Mouse (Mus musculus): ENCODE results near the gene Klhl31.

Klhl31 gene

DNA sequence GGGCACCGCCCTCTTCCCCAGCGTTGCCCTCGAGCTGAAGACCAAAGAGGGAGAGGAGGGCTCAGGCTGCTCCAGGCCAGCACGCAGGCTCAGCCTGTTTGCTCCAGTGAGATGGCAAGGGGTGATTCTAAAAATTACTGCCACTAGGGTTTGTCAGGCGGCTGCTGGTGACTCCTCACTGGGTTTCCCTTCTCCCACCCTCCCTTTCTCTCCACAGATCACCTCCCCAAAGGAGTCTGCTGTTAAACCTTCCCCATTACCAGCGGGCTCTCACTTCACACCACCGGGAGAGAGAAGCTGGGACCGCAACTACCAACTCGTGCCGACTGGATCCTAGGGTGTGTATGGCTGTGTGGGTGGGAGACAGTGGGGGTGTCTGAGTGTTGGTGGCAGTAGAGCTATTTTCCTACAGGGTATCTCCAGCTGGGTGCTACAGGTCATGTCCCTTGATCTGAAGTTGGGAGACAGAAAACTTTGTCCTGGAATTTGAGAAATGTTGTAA is at the start of gene Klhl31:
Klhl31 (plus strand) TSS at position 51 of the 502 bp plus-strand sequence.
- no peak for DNase-seq

DNA sequence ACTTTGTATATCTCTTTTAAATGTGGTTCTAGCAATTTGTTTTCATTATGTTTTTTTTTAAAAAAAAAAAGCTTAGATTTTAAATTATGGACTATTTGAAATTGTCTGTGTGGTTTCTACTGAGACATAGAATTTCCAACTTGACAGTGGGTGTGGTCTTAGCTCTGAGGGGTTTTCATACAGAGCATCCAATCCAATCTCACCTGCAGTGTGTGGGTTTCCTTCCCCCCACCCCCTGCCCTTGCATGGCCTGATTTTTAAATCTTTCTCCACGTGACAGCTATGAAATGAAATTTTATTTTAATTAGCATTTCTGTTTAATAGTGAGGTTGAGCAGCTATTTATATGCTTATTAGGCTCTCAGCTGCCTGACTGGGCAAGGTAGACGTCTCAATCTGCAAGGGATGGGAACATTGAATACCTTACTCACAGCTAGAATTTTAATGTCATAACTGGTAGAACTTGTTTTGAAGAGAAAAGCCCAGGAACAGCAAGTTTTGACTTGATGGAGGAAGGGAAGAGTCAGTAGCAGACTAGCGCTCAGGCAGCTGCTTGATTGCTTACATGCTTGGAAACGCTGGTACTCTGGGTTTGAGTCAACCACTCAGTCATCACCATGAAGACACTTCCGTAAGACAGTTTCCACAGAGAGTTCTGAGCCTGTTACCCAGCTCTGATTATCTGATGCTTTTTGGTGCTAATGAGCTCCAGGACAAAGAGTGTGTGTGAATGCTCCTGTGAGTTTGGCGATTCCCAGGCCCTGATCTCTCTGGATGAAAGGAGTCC is 49.3 kb upstream of the Klhl31 start:
- no peak for DNase-seq

DNA sequence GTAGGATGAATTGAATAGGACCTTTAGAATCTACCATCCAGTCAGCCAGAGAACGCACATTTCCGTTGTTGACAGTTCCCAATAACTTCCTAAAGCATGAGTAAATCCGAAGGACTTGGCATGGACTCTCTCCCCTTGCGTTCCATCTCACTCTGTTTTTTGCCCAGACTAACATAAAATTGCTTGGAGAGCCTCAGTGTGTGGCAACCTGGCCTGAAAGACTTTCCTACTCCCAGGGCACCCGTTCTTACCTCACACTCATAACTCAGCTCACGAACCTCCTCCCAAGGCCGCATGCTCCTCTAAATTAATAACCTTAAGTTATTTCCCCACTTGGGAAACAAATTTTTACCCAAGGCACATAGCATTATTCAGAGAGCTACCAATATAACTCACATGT is 48.7 kb upstream of the Klhl31 start:
- DNase-seq = no peak

DNA sequence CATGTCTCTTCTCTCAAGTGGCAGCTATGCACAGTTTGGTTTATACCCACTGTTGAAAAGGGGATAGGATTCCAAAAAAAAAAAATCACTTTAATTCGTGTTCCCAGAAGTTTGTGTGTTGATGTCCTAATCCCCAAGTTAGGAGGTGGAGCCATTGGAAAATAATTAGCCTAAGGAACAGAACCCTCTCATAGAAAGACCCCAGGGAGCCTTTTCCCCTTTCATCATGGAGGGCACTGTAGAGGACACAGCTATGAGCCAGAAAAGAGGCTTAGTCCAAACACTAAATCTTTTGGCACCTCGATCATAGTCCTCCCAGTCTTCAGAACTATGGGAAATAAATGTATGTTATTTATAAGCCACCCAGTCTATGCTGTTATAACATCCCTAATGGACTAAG is 46.8 kb upstream of the Klhl31 start:
- DNase-seq = no peak

DNA sequence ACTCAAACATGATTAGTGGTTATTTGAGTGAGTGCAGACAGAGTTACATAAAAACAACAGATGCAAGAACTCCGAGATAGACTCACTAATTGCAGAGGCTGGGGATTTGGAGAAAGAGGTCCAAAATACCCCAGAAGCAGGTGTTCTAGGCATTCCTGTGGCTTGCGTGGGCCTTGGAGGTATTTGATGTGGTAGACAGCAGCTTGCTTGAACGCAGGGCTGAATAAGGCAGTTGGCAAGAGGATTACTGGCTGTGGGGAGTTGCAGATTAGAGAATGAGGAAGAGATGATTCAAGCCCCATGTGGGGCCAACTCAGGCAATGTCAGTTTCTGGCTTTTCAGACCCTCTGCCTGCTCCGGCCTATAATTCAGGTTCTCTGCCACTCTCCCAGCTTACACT is 43.9 kb upstream of the Klhl31 start:
- no peak for DNase-seq

DNA sequence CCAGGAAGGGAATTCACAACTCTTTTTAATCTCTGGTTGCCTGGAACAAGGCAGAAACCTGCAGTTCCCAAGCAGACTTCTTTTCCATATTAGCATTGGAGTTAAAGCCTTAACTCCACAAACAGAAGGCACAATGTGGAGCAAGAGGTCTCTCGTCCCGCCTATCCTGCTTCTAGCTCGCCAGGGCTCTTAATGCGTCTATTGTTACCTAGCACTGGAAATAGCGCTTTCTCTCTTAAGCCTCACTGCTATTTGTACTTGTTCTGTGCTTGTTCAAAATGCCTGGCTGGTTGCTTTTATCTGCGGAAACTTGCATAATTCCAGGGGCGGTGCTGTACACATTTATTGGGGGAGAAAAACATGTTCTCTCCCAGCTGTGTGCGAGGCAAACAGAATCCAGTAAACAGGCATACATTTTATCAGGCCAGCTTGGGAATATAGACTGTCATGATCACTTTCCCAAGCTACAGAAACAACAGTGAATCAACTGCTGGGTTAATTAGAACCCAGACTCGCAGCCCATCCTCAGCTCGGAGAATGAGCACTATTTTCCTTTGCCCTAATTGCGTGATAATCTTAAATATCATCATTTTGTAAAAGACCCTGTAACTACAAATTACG is 41.2 kb upstream of the Klhl31 start:
- DNase-seq = no peak

DNA sequence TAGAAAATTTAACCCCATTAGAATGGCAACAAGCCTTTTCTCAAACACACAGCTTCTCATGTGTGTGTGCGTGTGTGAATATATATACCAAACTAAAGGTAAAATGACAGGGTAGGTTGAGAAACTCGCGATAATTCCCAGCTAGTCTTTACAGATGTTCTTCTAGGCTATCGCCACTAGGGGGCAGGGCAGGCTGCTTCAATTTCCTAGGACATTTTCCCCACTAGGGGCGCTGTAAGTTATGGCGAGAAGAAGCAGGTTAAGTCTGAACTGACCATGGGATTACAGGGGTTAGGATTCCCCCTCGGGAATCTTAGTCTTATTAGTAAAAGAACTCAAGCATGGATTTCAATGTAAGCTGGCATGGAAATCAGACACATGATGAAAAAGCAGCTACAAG is 39.9 kb upstream of the Klhl31 start:
- peak; percentile 48 for DNase-seq

DNA sequence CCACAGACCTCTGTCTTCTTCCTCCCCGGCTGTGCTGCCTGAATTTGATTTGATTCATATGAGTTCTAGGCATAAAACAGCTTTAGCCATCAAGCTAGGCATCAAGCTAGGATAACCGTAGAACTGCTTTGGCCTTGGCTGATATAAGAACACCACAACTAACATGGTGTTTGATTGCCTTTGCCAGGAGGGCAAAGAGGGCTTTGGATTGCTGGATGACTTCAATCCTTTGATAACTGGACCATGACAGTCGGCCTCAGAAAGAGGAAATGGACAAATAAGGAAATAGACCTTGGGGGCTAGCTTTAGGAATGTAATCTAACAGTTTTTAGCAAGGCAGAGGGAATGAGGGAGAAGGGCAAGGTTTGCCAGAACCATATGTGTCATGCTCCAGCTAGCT is 37.7 kb upstream of the Klhl31 start:
- no peak for DNase-seq

DNA sequence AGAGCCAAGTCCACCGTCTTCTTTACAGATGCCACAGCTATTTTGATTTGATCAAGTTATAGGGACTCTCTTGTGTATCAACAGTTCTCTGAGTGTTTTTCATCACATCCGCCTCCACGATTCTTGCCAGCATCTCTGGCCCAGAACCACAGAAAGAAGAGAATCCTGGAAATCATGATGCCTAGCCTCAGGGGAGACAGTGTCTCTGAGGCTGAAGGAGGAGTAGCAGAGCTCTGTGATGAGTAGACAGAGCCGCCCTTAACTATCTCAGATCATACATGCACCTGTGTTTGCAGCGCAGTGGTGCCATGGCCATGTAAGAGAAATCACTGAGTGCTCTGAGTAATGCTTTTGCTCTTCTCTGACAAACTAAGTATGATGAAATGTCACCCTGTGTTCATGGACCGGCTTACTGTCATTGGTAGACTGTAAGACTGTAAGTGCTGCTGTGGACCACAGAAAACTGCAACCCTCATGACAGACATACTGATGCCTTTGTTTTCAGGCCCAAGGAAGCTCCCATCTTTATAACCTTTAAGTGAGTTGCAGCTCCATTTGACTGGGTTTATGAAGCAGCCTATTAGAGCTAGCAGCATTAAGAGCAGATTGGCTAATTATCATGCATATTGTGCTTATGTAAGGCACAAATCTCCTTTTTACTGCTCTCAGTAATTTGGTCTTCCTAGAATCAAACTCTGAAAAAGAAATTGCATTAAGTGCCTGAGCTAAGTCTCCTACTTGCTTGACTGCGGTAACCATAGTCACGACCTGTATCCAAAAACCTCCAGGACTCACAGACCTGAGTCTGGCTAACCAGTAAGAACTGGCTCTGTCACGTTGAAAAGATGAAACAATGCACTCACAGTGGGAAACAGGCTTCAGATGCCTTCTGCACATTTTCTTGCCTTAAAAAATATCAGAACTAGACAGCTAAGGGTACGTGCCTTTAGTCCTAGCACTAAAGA is 33.7 kb upstream of the Klhl31 start:
- DNase-seq = no peak

DNA sequence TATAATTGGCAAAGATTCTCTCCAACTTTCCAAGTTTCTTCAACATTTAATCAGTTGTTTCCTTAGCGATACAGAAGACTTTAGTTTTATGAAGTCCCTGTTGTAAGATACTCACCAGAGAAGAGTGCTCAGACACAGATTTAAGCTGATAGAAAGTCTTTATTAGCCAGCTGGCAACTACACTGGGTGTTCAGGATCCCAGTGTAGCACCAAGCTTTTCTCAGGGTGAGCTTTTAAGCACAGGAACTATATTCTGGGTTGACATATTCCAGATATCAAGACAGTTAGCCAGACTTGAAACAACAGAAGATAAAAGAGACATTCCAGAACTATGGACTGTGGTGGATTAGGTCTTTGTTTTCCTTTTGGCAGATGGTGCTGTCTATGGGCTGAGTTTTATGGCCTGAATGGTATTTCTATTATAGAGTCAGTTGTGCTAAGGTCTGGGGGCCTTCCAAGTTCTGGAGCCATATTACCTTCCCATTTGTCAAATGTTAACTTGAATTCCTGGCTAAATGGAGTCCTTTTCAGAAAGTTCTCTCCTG is 32.3 kb upstream of the Klhl31 start:
- DNase-seq = no peak

DNA sequence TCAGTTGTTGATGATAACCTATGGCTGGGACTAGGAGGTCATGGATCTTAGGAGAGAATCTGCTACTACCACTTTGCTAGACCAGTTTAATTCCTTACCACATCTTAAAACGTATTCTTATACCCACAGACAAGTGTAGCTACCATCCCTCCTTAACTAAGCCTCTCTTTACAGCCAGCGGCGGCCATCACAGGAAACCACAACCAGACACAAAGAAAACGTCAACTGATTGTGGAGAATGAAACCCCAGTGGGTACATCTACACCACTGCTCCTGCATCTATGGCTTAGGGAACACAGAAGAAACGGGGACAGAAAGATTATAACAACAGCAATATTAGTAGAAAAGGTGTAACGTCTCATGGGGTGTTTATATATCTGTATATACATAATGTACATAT is 29.0 kb upstream of the Klhl31 start:
- no peak for DNase-seq

DNA sequence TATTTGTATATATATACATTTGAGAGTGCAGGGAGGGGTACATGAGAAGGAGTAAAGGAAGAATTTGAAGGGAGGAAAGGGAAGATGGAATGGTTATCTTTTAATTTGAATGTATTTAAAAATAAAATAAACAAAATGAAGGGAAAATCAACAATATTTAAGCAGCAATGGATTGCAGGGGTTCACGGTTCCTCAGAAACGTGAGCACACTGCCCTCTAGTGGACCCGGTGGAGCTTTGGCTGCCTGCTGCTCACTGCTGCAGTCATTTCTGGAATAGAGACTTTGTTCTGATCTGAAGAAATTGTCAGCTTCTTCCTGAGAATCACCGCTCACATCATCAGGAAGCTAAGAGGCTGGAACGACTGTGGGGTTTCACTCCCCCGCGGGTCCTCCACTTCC is 28.5 kb upstream of the Klhl31 start:
- no peak for DNase-seq

DNA sequence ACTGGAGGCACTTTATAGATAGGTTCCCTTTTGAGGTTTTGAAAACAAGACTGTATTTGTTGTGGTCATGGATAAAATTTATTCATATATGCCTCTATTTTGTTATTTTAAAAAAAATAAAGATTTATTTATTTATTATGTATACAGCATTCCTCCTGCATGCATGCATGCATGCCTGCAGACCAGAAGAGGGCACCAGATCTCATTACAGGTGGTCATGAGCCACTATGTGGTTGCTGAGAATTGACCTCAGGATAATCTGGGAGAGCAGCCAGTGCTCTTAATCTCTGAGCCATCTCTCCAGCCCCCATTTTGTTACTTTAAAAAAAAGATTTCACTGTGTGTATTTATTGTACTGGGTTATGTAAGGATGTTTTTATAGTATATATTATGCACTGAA is 25.5 kb upstream of the Klhl31 start:
- DNase-seq = no peak

DNA sequence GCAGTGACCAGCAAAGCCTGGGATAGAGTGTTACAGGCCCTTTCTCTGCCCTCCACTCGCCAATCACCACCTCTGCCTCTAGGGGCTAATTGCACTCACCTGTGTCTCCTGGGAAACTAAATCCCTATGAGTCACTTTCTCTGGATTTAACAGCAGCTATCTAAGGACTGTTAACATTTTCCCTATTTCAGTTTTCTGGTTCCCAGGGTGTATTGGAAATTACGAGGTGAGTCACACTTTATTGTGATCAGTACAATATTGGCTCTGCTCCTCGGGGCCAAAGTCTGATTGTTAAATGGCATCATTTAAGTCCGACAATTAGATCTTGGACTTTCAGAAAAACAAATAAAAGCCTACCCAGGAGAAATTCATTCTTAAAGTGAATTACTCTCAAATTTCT is 24.0 kb upstream of the Klhl31 start:
- no peak for DNase-seq

DNA sequence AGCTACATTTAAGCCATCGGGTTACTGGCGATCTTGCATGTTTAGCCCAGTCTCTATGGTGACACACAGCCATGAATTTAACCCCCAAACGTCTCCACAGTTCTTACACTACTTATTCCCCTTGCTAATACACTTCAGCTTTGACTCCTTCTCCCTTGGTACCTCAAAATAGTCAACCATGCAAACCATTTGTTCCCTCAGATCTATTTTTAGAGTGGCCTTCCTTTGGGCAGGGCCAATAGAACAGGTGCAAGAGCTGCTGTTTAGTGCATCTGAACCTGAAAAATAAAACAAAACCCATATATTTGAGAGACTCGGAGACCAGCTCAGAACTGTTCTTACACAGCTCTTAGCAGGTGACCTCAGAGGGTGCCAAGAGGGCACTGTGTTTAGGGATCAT is 20.4 kb upstream of the Klhl31 start:
- no peak for DNase-seq

DNA sequence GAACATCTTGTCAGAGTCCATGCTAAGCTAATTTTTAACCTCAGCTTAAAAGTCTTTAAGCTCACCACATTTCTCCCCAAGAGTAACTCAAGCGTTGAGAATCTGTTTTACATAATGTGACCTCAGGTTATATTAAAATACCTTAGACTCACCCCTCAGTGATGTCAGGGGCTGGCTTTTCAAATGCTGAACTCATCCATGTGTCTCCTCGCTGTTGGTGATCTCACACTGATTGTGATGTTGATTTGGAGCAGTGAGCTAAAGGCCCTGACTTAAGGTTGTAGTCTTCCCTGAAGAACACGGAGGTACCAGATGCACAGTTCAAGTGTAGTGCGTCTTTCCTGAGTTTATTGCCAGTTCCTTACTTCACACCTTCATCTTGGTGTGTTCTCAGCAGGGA is 19.5 kb upstream of the Klhl31 start:
- no peak for DNase-seq

DNA sequence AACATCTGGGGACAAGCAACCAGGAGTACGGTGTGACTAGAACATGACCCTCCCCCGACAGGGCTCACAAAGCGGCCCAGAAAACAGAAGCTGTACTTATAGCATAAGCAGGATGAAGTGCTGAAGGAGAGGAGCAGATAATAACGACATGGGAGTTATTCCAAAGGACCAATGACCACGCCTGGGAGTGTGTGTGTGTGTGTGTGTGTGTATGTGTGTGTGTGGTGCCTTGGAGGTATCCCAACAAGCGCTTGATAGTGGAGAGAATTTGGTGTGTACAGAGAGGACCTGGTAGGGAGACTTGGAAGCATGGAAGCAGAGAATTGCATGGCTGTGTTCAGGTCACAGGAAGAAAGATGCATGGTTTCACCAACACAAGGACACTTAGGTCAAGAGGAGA is 18.5 kb upstream of the Klhl31 start:
- no peak for DNase-seq

DNA sequence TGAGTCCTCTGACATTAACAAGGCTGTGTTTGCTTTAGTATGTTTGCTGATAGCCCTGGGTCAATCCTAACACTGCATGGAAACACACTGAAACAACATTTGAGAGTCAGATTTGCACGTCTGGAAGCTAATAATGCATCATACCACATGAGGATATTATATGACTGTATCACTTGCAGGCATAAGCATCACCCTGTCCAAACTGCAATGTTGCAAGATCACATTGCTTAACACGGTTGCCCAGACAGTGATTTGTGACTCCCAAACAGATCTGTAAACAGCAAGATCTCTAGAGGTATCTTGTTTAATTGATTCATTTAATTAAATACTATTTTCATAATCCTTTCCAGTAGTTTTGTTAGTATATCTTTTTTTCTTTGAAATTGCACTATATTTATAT is 17.9 kb upstream of the Klhl31 start:
- no peak for DNase-seq

DNA sequence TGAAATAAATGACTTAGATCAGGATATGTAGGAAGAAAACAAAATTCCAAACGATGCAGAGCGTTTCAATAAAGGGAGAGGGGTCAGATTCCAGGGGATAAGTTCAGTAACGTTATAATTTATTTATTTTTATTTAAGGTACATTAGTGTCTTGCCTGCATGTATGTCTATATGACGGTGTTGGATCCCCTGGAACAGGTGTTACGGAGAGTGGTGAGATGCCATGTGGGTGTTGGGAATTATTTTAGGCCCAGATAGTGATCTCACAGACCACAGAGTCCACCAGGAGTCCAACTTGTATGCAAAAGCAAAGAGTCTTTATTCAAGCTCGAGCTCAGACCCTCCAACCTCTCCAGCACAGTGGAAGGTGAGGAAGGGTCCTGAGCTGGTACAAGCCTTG is 16.2 kb upstream of the Klhl31 start:
- DNase-seq = no peak

DNA sequence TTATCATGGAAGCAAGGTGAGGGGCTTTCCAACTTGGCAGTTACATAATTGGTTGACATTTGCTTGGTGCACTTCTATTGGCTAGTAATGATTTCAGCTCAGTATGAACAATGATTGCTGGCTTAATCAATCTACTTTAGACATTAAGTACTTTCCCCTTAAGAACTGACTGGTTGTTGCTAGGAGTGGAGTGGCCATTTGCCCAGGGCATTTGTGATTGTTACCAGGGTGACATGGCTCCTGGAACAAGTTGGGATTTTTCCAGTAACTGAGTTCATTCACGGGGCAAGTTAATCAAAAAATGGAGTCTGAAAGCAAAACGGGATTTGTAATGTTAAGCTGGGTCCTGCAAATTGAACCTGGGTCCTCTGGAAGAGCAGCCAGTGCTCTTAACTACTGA is 15.8 kb upstream of the Klhl31 start:
- no peak for DNase-seq

DNA sequence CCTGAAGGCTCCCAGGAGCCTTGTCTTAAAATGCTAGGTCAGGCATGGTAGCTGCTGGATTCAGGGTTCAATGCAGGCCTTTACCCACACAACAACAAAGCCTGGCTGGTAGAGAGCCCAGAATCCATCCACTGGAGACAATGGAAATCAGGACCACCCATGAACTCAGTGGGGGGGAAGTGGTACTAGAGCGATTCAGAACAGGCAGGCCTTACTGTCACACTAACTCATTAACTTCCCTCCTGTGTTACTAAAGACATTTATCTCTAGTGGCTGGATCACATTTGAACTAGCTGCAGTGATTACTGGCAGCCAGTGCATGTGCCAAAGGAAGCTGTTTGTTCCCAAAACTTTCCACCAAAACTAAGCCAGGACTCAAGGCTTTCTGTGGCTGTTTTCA is 13.4 kb upstream of the Klhl31 start:
- DNase-seq = no peak

DNA sequence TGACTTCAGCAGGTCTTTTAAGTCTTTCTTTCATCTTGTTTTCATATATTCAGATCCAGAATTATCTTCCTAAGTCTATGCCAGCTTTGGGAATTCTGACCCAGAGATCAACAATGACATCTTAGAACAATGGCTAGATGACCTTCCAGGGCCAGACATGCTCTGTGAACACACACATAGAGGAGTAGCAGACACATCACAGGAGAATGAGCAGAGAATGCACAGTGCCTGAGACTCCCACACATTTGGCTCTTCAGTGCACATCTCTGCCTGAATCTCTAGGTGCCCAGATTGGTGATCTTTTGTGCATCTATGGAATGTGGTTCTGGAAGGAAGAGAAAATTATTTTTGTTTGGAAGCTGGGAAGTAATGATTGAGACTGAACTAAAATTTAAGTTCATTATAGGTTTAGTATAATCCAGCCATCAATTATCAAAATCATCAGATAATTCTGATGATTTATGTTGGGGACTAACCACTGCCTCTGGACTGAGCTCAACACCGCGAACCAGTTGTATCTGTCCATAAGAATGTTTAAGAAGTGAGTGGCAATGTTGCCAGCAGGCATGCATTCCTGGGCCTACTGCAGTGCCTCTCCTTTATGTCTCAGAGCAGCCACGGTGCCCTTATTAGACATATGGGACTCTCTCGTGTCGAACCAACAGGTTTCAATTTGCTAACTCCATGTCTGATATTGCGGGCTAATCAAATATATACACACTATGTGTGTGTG is 12.8 kb upstream of the Klhl31 start:
- DNase-seq = no peak

DNA sequence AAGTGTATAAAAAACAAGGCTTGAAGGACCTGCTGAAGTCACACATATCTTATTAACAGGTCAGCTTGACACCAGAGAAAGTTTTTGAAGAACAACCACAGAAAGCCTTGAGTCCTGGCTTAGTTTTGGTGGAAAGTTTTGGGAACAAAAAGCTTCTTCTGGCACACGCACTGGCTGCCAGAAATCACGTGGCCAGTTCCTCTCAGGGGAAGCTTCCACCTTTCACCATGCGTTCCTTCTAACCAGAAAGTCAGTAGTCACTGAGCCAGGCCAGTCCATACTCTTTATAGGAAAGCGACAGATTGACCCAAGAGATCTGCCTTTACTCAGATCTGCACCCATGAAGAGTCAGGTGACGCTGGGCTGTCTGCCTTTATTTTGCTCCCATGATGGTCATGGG is 12.1 kb upstream of the Klhl31 start:
- DNase-seq = no peak

Data from right cerebral cortex, postnatal 25 days (tissue).